ENCODE assay signal across 8 mouse cellular contexts in genomic region chr5:149527292-149527691, GRCm38 (mm10). TPM values are rescaled to one million over a fixed set of nuclear protein-coding genes. Genes with fewer than 3 reads are reported as not detected.
"Had no signal": no experiment of that assay in that cellular context is flagged by ENCODE, and none has a peak within 500 bp of the region (broad histone marks: within the 10 kb centered on the region; RNA-seq: fewer than 3 reads in every experiment).

No protein-coding gene starts in this region.

RNA-seq across cellular contexts. Expression of gene Wdr95, which starts 1.2 kb away (rescaled TPM):
- total RNA-seq: megakaryocyte-erythroid progenitor cell, adult 5-6 weeks had no signal
- polyA plus RNA-seq: intestine, embryonic 16.5 days; kidney, embryonic 15.5 days; large intestine, adult 2 months; limb, embryonic 12.5 days; liver, embryonic 13.5 days; liver, postnatal 0 days; stomach, embryonic 14.5 days had no signal
